8 mouse cellular contexts compared by ENCODE assay signal in the genomic region with DNA sequence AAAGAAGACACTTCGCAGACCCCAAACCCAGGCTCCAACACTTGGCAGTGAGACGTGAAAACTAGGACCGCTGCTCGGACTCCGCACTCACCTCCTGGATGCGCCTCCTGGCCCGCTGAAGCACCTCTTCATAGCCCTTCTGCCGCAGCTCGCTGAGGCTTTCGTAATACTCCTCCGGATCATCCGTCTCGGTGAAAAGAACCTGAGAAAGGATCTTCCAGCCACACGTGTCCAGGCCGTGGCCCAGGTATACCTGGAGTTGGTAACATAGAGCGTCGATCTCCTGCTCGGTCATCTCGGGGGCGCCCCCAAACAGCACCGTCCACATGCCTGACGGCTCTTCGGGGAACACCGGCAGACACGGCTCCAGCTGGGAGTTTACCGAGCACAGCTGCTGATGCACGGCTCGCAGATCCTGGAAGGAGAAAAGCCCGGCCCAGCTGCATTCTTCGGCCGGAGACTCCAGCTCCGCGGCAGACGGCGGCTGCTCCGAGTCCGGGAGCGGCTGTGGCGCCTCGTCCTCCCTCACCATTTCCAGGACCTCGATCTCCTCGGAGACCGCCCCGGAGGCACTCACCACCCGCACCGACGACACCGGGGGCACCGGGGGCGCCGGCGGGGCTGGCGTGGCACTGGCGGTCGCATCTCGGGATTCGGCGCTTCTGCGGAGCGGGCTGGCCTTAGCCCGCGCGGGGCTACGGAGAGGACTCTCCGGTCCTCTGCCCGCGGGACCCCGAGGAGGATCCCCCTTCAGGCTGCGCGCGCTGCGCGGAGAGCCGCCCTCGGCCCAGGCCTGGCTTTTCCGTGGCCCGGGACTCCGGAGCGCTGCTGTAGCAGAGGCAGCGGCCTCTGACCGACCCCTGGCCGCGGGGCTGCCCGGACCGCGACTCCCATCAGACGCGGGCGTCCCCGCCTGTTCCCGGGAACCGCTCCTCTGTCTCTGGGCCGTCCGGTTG. TPM values are rescaled to one million over a fixed set of nuclear protein-coding genes. Genes with fewer than 3 reads are reported as not detected.
DNase-seq lines count a peak whose midpoint lies in the region; ATAC-seq lines count a peak whose summit lies in the region.

No protein-coding gene starts in this region.

- no peaks in the 10 kb centered on the region for H3K36me3 ChIP-seq in forebrain, embryonic 16.5 days (ENCODE audit: control insufficient read depth, insufficient read depth)

- H3K4me1 ChIP-seq in forebrain, embryonic 16.5 days (replicated peaks; ENCODE audit: control insufficient read depth, insufficient read depth, low read length): peaks cover 21% of the 10 kb centered on the region

- under 1% methylated on average over 94 of the region's 94 CpGs for whole genome bisulfite sequencing in forebrain, embryonic 16.5 days

- peak; percentile 21 for DNase-seq in MEL-GATA-1-ER (ENCODE audit: extremely low read depth, low read depth)
- DNase-seq in cerebellum, adult 18-20 months: peak; percentile 28 to 49
- DNase-seq in heart, postnatal 36 days: peak; percentile 42 to 58
- DNase-seq in layer of hippocampus, adult 9-11 months: peak; percentile 13
- peak; percentile 16 for DNase-seq in lung, postnatal 25 days (ENCODE audit: low spot score)
- peak; percentile 48 for DNase-seq in ovary, postnatal 36 days (ENCODE audit: low spot score)
- DNase-seq in thymus, postnatal 25 days: peak; percentile 53

- H3K9ac ChIP-seq in forebrain, embryonic 16.5 days (replicated peaks; ENCODE audit: low read depth, low read length): peak overlapping the region; percentile 93

- peak overlapping the region; percentile 98 for H3K4me3 ChIP-seq in forebrain, embryonic 16.5 days (replicated peaks; ENCODE audit: low read length)

- peak; percentile 25 for ATAC-seq in forebrain, embryonic 16.5 days

- H3K4me2 ChIP-seq in forebrain, embryonic 16.5 days (ENCODE audit: low read length): peak overlapping the region; percentile 95

- H3K27me3 ChIP-seq in forebrain, embryonic 16.5 days (replicated peaks; ENCODE audit: control insufficient read depth, insufficient read depth, low read length): no peaks in the 10 kb centered on the region

- intact Hi-C loops in heart, postnatal 36 days (cut with DNase I): loop anchor here (2.0 to 5.0 kb wide), 2 partner anchors 114 to 194 kb away; no protein-coding TSS in a partner anchor

- peak overlapping the region; percentile 95 for H3K27ac ChIP-seq in forebrain, embryonic 16.5 days (ENCODE audit: low read length)

- no peaks in the 10 kb centered on the region for H3K9me3 ChIP-seq in forebrain, embryonic 16.5 days (ENCODE audit: control insufficient read depth, low read length)

RNA-seq across cellular contexts. Expression of a gene that starts 1.1 kb away (rescaled TPM):
- polyA plus RNA-seq in forebrain, embryonic 16.5 days (2015; fragmentation: Nextera tagmentation; extraction: Ambion mirVana): 6.5 and 7.7 TPM in 2 replicates
- total RNA-seq in heart, postnatal 36 days (2021): 10 to 100 TPM; 46.3 to 46.7 TPM

Comparison
In these comparisons a context has a peak if more than half of its experiments do, and no peak if none do; other contexts are left out.
1. Peak in every context shown above with its lines: DNase-seq, ATAC-seq, H3K4me3 ChIP-seq and H3K27ac ChIP-seq.